Mouse (Mus musculus) neural tube, embryonic 15.5 days (tissue): Measurements from ENCODE around the gene Auh. TPM values are rescaled to one million over a fixed set of nuclear protein-coding genes. Genes with fewer than 3 reads are reported as not detected.

Experiments
- ATAC-seq: fragments of 200-750 bp; cut with Nextera tagmentation; 2 replicates; pipeline ENCODE4 v1.8.0; 2017; ENCODE audit warnings: mild to moderate bottlenecking, moderate TSS enrichment, moderate library complexity; ENCODE audit not compliant: low FRiP score
- H3K27ac ChIP-seq: fragments of 300-500 bp; sonication (generic); replicated peaks from 2 replicates; pipeline ENCODE4 v1.5.1; 2015; ENCODE audit warnings: mild to moderate bottlenecking, inconsistent platforms
- H3K27me3 ChIP-seq: fragments of 300-500 bp; sonication (generic); replicated peaks from 2 replicates; pipeline ENCODE4 v1.6.1; 2015; ENCODE audit warnings: inconsistent platforms
- H3K36me3 ChIP-seq: fragments of 300-500 bp; sonication (generic); 2 replicates; pipeline ENCODE4 v1.6.1; 2015; ENCODE audit warnings: inconsistent platforms
- H3K4me1 ChIP-seq: fragments of 300-500 bp; sonication (generic); 2 replicates; pipeline ENCODE4 v1.6.1; 2015; ENCODE audit warnings: inconsistent platforms
- H3K4me2 ChIP-seq: fragments of 300-500 bp; sonication (generic); 2 replicates; pipeline ENCODE4 v1.6.1; 2015; ENCODE audit warnings: inconsistent platforms, mild to moderate bottlenecking, moderate library complexity
- H3K4me3 ChIP-seq: fragments of 300-500 bp; sonication (generic); replicated peaks from 2 replicates; pipeline ENCODE4 v1.5.1; 2015; ENCODE audit warnings: mild to moderate bottlenecking, inconsistent platforms
- H3K9ac ChIP-seq: fragments of 300-500 bp; sonication (generic); replicated peaks from 2 replicates; pipeline ENCODE4 v1.6.1; 2015; ENCODE audit warnings: mild to moderate bottlenecking, inconsistent platforms
- H3K9me3 ChIP-seq: fragments of 300-500 bp; sonication (generic); replicated peaks from 2 replicates; pipeline ENCODE4 v1.6.1; 2016; ENCODE audit warnings: inconsistent platforms
- WGBS: fragments of 180-500 bp; shearing (Covaris S2); methylation state at CpG from one replicate; pipeline ENCODE4 v1.1.7; 2015; ENCODE audit warnings: mixed read lengths; 5-methylcytosine and 5-hydroxymethylcytosine counted together
- polyA plus RNA-seq: library from polyadenylated mRNA; unstranded; fragments of >200 nt; fragmentation: Nextera tagmentation; extraction: Ambion mirVana; gene quantifications from 2 replicates; pipeline ENCODE4 v1.2.1, GENCODE M21; 2015

The Auh gene
- polyA plus RNA-seq, 1 experiment from 2014 or later = 75.7 TPM

DNA sequence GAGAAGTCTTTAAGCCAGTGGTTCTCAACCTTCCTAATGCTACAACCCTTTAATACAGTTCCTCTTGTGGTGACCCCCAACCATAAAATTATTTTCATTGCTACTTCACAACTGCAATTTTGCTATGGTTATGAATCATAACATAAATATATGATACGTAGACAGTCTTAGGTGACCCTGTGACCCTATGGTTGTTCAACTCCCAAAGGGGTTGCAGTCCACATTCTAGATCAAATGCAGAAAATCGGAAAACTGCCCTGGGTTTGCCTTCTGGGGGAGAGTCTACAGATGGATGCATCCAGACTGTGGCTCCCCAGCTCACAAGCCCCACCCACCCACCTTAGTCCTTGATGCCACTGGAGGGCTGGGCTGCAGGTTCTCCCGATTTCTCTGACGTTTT, 77.6 kb downstream of the Auh start:
- H3K9ac ChIP-seq = no peak overlapping the region
- H3K27ac ChIP-seq = no peak overlapping the region
- H3K27me3 ChIP-seq = no peaks in the 10 kb centered on the region
- H3K4me3 ChIP-seq = no peak overlapping the region
- peaks cover 12% of the 10 kb centered on the region; the same call in 1 of the 2 replicates for H3K4me1 ChIP-seq
- H3K36me3 ChIP-seq = no peaks in the 10 kb centered on the region
- ATAC-seq = no peak
- no peaks in the 10 kb centered on the region for H3K9me3 ChIP-seq
- 86% methylated on average over 4 of the region's 4 CpGs for WGBS
- no peak overlapping the region for H3K4me2 ChIP-seq

DNA sequence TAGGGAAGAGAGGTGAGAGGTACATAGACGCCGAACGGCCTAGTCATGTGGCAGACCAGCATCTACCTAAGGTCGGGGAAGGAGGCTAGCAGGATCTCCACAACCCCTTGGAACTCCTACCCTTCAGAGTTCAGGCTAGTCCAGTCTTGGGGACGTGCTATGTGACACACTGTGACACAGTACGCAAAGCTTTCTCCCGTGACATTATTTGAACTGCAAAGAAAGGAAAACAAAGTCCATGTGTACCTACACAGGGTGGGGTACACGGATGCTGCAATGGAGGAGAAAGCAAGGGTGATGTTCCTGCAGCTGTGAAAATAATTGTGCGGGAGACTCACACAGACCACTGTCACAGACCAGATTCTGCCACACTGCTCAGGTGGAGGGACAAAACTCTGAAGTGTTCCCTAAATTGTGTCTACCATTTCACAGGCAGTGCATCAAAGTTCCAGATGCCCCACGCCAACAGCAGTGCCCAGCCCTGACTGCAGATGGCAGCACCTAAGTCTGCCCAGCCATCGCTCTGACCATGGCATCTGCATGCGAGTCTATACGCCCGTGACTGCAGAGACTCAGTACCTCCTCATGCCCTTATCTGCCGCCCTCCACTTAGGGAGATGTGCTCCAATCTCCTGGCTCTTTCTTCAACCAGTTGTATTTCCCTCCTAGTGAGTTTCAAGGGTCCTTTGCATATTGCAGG, 79.3 kb downstream of the Auh start:
- H3K9ac ChIP-seq = no peak overlapping the region
- H3K36me3 ChIP-seq = no peaks in the 10 kb centered on the region
- H3K27ac ChIP-seq = no peak overlapping the region
- no peak for ATAC-seq
- WGBS = 87% methylated on average over 15 of the region's 15 CpGs
- H3K9me3 ChIP-seq = no peaks in the 10 kb centered on the region
- H3K4me2 ChIP-seq = no peak overlapping the region
- H3K4me3 ChIP-seq = no peak overlapping the region
- no peaks in the 10 kb centered on the region for H3K27me3 ChIP-seq
- H3K4me1 ChIP-seq = peaks cover 12% of the 10 kb centered on the region; the same call in 1 of the 2 replicates

DNA sequence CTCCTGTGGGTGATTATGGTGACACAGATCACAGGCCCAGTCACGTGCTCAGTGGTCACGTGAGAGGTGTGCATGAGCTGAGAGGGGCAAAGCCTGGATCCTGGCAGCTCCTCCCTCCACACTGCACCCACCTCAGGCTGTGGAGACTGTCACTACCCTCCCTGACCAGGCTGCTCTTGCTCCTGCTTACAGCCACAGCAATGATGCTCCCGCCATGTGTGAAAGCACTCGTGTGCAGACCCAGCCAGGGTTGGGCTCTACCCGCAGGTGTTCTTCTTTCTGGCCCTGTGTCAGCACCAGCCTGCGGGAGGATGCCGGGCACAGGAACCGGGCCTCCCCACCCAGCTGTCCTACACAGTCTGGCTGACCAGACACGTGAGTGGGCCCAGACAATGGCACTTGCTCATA, 80.1 kb downstream of the Auh start:
- Histone ChIP-seq H3K27ac (no peak overlapping the region), H3K27me3 (no peaks in the 10 kb centered on the region), H3K36me3 (no peaks in the 10 kb centered on the region), H3K4me3 (no peak overlapping the region), H3K4me2 (no peak overlapping the region), H3K9ac (no peak overlapping the region; the same call in 1 of the 2 replicates), H3K9me3 (no peaks in the 10 kb centered on the region), H3K4me1 (peaks cover 12% of the 10 kb centered on the region; the same call in 1 of the 2 replicates)
- no peak; the same call in 1 of the 2 replicates for ATAC-seq
- WGBS = 57% methylated on average over 9 of the region's 9 CpGs

DNA sequence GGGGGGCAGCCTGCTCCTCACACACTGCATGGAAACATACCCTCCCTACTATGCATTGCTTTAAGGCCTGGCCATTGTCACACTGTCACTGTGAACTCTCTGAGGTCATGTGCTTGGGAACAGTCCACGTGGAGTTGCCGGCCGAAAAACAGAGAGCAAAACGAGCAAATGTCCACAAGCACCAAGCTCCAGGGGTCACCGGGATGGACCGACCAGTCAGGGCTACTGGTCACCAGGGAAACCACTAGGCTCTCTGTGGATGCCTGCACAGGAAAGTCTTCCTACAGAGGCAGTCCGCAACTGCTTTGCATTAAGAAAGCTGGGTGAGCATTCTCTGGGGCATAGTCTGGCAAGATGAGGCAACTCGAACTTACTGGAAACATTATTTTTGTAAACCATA, 82.0 kb downstream of the Auh start:
- Histone ChIP-seq H3K27me3 (no peaks in the 10 kb centered on the region), H3K27ac (no peak overlapping the region), H3K4me1 (peaks cover 15% of the 10 kb centered on the region; the same call in 1 of the 2 replicates), H3K4me2 (no peak overlapping the region), H3K36me3 (no peaks in the 10 kb centered on the region), H3K4me3 (no peak overlapping the region), H3K9me3 (no peaks in the 10 kb centered on the region), H3K9ac (no peak overlapping the region)
- WGBS = 71% methylated on average over 8 of the region's 8 CpGs
- no peak for ATAC-seq

DNA sequence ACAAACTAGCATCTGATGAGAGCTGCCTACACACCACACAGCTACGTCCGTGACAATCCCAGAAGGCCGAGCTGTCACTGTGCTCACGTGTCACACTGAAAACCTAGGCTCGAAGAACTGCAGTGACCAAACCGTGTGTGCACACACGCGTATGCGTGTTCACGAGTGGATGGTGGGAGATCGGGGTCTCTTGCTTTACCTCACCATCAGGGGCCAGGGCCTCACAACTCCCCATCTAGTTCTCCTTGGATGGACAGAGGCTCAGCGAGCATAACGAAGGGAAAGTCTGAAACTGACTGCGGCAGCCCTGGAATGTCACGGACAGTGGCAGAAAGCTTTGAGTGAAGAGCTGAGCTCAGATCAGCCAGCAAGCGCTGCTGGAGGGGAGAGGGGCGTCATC, 82.4 kb downstream of the Auh start:
- no peaks in the 10 kb centered on the region for H3K27me3 ChIP-seq
- H3K27ac ChIP-seq = no peak overlapping the region
- H3K4me3 ChIP-seq = no peak overlapping the region
- peaks cover 15% of the 10 kb centered on the region; the same call in 1 of the 2 replicates for H3K4me1 ChIP-seq
- no peak overlapping the region for H3K4me2 ChIP-seq
- ATAC-seq = no peak
- no peaks in the 10 kb centered on the region for H3K9me3 ChIP-seq
- 91% methylated on average over 17 of the region's 17 CpGs for WGBS
- H3K9ac ChIP-seq = no peak overlapping the region
- no peaks in the 10 kb centered on the region for H3K36me3 ChIP-seq

DNA sequence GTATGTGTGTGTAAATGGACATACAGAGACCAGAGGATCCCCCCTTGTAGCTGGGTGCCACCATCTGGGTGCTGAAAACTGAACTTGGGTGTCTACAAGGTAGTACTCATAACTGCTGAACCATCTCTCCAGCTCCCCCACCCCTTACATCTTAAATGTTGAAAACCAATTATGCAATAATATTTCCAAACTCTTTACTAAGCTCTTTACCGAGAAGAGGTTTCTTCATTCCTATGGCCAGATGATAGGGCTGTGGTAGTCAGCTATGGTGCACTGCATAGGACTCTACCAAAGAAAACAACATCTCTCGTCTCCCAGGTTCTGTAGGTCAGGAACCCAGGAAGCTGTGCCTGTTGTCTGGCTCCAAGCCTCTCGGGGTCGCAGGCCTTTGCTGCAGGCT, 83.9 kb downstream of the Auh start:
- no peak for ATAC-seq
- no peak overlapping the region for H3K4me2 ChIP-seq
- H3K27me3 ChIP-seq = no peaks in the 10 kb centered on the region
- H3K4me3 ChIP-seq = no peak overlapping the region
- H3K27ac ChIP-seq = no peak overlapping the region
- H3K9ac ChIP-seq = no peak overlapping the region
- WGBS = 87% methylated on average over 4 of the region's 4 CpGs
- H3K36me3 ChIP-seq = no peaks in the 10 kb centered on the region
- H3K9me3 ChIP-seq = no peaks in the 10 kb centered on the region
- peaks cover 15% of the 10 kb centered on the region; the same call in 1 of the 2 replicates for H3K4me1 ChIP-seq

DNA sequence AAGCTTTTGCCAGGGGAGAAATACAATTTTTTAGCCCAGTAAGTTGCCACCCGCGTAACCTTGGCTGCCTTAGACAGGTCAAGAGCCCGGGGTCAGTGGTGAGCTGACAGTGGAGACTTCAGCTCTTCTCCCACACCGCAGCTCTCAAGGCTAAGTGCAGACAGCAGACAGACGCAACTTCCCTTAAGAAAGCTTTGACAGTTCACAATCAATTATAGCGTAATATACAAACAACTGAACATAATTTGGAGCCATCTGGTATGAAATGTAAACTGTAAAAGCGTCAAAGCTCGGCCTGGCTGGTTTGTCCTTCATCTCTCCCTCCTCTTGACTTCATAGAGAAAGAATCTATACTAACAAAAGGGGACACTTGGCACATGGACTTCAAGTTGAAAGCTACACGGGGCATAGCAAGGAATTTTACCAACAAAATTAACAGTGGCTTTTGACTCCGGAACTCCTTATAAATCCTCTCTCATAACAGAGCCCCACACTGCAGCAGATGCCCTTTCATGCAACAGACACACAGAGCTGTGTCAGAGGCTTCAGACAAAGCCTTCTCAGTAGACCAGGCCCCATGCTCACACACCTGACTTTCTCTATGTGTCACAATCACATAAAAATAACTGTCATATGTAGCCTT, 85.8 kb downstream of the Auh start:
- no peak for ATAC-seq
- no peak overlapping the region for H3K9ac ChIP-seq
- no peak overlapping the region for H3K27ac ChIP-seq
- whole genome bisulfite sequencing = 84% methylated on average over 10 of the region's 10 CpGs
- no peaks in the 10 kb centered on the region for H3K27me3 ChIP-seq
- H3K36me3 ChIP-seq = no peaks in the 10 kb centered on the region
- no peak overlapping the region for H3K4me3 ChIP-seq
- H3K4me2 ChIP-seq = no peak overlapping the region
- H3K4me1 ChIP-seq = peaks cover 10% of the 10 kb centered on the region; the same call in 1 of the 2 replicates
- H3K9me3 ChIP-seq = no peaks in the 10 kb centered on the region

DNA sequence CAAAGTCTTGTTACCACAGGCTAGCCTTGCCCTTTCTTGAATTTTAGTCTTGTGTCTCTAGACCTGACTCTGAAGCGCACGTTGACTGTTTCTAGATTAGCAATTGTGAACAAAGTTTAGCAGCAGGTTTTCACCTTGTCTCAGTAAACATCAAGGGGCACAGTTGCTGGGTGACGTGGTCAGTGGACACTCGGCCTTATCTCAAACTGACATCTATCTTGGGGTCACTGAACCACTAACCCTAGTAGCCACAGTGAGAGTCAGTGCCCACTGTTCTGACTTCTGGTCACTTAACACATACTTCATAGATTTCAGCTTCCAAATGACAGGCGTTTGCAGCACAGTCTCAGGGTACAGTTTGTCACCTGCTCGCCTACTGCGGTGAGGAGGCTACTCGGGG, 93.2 kb downstream of the Auh start:
- peaks cover 30% of the 10 kb centered on the region for H3K36me3 ChIP-seq
- H3K4me1 ChIP-seq = no peaks in the 10 kb centered on the region
- no peak overlapping the region for H3K27ac ChIP-seq
- H3K4me2 ChIP-seq = no peak overlapping the region
- WGBS = 94% methylated on average over 8 of the region's 8 CpGs
- no peak for ATAC-seq
- no peaks in the 10 kb centered on the region for H3K9me3 ChIP-seq
- no peak overlapping the region for H3K4me3 ChIP-seq
- H3K27me3 ChIP-seq = no peaks in the 10 kb centered on the region
- no peak overlapping the region for H3K9ac ChIP-seq

DNA sequence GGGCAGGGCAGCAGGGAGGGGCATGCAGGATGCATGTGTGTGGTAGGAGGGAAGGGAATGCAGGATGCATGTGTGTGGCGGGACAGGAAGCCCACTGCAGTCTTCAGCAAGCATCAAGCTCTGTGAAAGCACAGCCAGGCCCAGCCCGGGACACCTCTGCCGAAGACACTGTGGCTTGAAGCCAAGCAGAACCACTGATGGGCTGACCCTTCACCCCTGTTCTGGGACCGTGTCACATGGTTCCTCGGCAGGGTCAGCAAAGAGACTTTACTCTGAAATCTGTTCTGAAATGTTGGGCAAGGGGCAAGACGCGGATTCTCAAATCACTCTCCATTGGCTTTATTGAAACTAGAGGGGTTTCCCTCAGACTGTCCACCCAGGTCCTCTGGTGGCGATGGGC, 94.9 kb downstream of the Auh start:
- H3K27me3 ChIP-seq = no peaks in the 10 kb centered on the region
- no peaks in the 10 kb centered on the region for H3K9me3 ChIP-seq
- H3K4me1 ChIP-seq = no peaks in the 10 kb centered on the region
- no peak overlapping the region for H3K27ac ChIP-seq
- no peak overlapping the region for H3K4me2 ChIP-seq
- H3K9ac ChIP-seq = no peak overlapping the region
- H3K36me3 ChIP-seq = peaks cover 30% of the 10 kb centered on the region
- no peak overlapping the region for H3K4me3 ChIP-seq
- 85% methylated on average over 8 of the region's 8 CpGs for WGBS
- no peak for ATAC-seq

DNA sequence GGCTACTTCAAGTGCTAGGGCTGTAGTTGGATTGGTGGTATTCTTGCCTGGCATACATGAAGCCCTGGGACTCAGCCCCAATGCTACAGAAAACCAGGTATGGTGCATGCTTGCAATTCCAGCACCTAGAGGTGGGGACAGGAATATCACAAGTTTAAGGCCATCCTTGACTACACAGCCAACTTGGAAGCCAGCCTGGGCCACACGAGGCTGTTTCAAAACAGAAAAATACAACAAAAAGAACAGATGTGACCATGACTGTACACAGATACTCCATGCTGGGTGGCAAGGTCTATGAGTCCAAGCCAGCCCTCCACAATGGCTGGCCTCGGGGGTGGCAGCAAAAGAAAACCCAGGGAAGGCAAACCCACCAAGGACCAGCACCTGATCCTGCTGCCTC, 95.7 kb downstream of the Auh start:
- Histone ChIP-seq H3K9me3 (no peaks in the 10 kb centered on the region), H3K4me1 (no peaks in the 10 kb centered on the region), H3K27me3 (no peaks in the 10 kb centered on the region), H3K9ac (no peak overlapping the region), H3K27ac (no peak overlapping the region), H3K36me3 (peaks cover 30% of the 10 kb centered on the region), H3K4me3 (no peak overlapping the region), H3K4me2 (no peak overlapping the region)
- ATAC-seq = no peak
- whole genome bisulfite sequencing = 85% methylated on average over 2 of the region's 2 CpGs

DNA sequence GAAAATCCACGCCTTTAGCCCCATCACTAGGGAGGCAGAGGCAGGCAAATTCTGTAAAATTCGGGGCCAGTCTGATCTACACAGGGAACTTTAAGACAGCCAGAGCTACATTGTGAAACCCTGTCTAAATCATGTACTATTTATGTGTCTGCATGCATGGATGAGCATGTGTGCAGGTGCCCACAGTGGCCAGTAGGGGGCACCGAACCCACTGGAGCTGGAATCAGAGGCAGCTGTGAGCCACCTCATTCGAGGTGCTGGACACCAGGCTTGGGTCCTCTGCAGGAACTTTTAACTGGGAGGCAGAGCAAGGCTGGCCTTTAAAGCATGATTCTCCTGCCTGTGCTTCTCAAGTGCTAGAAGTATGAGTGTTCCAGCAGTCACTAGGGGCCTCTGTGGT, 96.3 kb downstream of the Auh start:
- H3K27me3 ChIP-seq = no peaks in the 10 kb centered on the region
- no peak overlapping the region for H3K4me2 ChIP-seq
- ATAC-seq = no peak
- no peak overlapping the region for H3K9ac ChIP-seq
- H3K9me3 ChIP-seq = no peaks in the 10 kb centered on the region
- H3K4me3 ChIP-seq = no peak overlapping the region
- H3K4me1 ChIP-seq = no peaks in the 10 kb centered on the region
- no peak overlapping the region for H3K27ac ChIP-seq
- WGBS = 71% methylated on average over 4 of the region's 4 CpGs
- H3K36me3 ChIP-seq = peaks cover 30% of the 10 kb centered on the region

DNA sequence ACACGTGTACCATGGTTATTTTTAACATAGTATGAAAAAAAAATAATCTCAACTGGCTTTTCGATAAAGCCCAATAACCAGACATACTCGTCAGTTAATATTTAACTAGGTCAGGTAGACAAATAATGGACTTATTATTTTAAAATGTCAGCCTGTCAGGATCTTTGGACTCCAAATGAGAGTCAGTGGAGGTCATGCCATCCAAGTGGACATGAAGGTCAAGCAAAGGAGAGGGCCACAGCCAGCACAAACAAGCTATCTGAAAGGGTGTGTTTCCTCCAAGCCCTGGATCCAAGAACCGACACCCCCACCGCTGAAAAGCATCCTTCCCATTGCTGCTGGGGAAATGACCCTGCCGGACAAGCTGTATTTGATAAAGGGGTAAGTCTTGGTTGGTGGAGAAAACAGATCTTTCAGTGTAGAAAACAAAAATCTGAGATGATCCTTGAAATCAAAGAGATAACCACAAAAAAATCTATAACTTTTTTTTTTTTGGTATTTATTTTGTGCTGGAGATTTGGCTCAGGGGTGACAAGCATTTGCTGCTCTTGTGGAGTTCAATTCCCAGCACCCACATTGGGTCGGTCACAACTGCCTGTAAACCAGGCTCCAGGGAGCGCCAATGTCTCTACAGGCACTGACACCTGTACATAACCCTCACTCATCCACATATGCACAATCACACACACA, 96.9 kb downstream of the Auh start:
- H3K4me2 ChIP-seq = no peak overlapping the region
- H3K9ac ChIP-seq = no peak overlapping the region
- no peaks in the 10 kb centered on the region for H3K9me3 ChIP-seq
- no peaks in the 10 kb centered on the region for H3K27me3 ChIP-seq
- no peaks in the 10 kb centered on the region for H3K4me1 ChIP-seq
- WGBS = 88% methylated on average over 8 of the region's 8 CpGs
- no peak overlapping the region for H3K4me3 ChIP-seq
- ATAC-seq = no peak
- H3K36me3 ChIP-seq = peaks cover 28% of the 10 kb centered on the region
- no peak overlapping the region for H3K27ac ChIP-seq
